Mouse (Mus musculus) right cerebral cortex, postnatal 4 days (tissue): ENCODE measurements around the gene Cep112.

Experiments used
- DNase-seq: peaks from one replicate; pipeline ENCODE4 v3.0.0-alpha.2; 2022

Gene Cep112

GRCm38 (mm10) chr11:108885276-108885896 lies 460.4 kb downstream of the Cep112 start:
- no peak for DNase-seq

GRCm38 (mm10) chr11:108886060-108886459 lies 461.1 kb downstream of the Cep112 start:
- DNase-seq: no peak

DNA sequence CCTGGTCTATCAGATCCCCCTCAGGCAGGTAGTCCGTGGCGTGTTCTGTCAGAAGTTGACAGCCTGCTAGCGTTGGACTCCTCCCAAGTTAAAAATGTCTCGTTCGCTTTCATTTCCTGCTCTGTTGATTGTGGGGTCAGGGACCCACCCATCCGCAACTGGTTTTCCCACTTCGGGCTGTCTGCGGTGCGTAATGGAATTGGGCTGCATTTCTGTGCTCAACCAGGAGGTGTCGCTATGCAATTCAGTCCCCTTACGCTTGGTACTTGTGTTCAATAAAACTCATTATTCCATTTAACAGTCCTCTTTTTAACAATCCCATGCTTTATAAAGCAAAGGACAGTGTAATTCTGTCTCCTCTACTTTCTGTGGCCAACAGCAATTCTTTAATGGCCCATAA lies 464.1 kb downstream of the Cep112 start:
- peak; percentile 25 for DNase-seq

- no peak for DNase-seq
Observed at GRCm38 (mm10) chr11:108890544-108890943, 465.6 kb downstream of the Cep112 start.

DNA sequence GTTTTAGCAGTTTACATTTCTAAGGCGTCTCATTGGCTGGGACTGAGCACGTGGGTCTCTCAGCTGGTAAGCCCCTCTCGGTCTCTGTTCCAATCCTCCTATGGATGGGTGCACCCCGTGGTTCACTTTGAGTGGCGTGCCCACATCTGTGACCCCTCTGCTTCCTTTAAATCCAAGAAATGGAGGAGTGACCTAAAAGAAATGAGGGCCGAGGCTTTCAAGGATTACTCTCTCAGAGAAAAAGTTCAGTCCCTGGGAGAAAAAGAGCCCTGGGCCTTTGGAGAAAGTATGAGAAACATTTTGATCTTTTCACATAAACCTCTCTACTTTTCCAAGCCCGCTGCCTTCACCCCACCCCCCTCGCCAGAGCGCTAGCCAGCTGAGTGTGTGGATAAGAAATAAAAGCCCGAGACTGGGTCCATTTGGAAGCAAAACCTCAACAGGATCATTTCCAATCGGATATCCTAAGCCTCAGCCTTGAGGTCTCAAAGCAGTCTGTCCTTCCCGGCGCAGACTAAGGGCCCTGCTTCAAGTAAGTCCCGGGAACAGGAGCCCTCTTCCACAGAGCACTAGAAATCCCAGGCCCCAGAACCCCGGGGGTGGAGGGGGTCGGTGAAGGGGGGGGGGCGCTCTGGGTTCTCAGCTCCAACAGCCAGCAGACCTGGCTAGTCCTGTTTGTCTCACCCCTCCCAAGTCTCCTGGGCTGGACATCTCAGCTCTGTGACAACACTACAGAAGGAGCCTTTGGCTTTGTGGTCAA lies 466.3 kb downstream of the Cep112 start:
- DNase-seq: no peak

GRCm38 (mm10) chr11:108891871-108892380 lies 466.9 kb downstream of the Cep112 start:
- no peak for DNase-seq

DNA sequence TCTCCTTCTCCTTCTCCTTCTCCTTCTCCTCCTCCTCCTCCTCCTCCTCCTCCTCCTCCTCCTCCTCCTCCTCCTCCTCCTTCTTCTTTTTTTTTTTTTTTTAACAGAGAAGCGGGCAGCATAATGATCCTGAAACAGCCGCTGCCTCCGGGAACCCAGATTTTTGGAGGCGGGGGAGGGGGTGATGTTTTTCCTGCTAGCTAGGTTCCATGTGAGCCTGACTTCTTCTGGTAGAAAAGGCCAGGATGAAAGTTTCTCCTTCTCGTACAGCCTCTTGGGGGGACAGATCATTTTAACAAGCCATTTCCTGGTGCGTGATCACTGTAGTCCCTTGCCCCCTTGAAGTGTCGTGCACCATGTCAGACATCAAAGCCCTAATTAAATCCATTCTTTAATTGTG lies 467.4 kb downstream of the Cep112 start:
- DNase-seq: no peak

DNA sequence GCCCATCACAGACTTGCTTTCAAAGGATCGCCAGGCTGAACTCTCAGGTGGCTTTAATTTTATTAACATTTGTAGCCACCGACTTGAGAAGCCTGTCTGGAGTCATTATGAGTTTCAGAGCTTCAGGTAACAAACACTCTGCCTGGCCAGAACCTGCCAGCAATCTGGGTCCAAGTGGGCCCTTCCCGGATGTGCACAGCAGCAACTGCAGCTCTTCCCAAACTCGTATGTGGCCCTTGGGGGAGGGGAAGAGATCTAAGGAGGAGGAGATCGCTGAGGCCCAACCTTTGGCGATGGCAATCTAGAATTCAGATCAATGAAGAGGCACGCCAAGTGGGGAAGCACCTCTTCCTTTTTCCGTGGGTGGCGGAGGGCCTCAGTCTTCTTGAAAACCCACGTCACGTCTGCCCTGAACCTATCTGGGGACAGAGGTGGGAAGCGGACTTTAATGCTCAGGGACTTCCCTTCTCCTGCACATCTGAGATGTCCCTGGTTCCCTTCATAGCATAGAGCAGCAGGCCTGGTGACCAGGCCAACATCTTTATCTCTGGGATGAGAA lies 468.3 kb downstream of the Cep112 start:
- DNase-seq: no peak

- no peak for DNase-seq
Observed at GRCm38 (mm10) chr11:108893855-108894510, 469.0 kb downstream of the Cep112 start.

DNA sequence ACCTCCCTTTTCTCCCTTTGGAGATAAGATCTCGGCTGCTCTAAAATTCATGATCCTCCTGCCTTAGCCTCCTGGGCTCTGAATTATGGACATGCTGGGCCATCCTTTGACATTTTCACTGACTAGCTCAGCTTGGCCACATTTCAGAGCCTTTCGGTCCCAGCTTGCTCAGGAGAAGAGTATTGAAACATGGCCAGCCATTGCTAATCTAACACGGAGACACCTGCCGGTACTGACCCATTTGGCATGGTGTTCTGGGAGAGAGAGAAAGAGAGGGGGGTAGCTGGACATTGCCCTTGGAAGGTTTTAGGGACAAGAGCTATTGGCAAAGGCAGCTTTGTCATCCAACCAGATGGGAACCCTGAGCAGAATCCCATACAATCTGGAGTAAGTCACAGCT lies 472.0 kb downstream of the Cep112 start:
- DNase-seq: no peak

GRCm38 (mm10) chr11:108898063-108898462 lies 473.1 kb downstream of the Cep112 start:
- no peak for DNase-seq

DNA sequence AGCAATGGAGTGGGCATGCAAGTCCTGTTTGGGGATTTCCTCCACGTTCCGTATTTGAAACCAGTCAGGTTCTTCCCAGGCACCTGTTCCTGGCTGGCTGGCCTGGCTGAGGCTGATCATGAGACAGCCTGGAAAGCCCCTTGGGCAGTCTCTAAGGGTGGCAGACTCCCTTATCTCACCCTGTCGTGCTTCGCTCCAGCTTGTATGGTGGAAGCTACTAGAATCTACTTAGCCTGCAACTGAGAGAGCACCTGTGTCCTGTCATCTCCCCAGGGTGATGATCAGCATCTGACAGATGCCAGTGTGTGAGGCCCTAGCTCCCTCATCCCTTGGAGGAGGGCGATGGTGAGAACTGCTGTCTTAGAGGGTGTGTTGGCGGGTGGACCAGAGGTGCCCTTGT lies 473.5 kb downstream of the Cep112 start:
- DNase-seq: no peak

- peak; percentile 43 for DNase-seq
Observed at GRCm38 (mm10) chr11:108900718-108901488, 475.9 kb downstream of the Cep112 start.

DNA sequence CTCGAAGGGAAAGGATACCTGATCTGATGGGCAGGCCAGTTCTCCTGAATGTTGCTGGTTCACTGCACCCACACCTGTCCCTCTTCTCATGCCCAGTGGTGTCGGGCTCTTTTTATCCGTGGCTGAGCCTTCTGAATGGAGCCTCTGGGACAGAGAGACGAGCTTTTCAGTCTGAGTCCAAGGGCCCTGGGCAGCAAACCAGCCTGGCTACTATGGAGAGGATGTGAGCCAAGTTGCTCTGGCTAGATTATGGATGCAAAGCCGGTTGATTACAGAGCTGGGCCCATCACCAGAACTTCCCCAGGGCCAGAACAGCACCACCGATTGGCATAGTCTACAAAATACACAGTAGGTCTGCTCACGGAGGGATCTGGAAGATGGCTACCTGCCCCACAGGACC lies 476.7 kb downstream of the Cep112 start:
- peak; percentile 33 for DNase-seq

DNA sequence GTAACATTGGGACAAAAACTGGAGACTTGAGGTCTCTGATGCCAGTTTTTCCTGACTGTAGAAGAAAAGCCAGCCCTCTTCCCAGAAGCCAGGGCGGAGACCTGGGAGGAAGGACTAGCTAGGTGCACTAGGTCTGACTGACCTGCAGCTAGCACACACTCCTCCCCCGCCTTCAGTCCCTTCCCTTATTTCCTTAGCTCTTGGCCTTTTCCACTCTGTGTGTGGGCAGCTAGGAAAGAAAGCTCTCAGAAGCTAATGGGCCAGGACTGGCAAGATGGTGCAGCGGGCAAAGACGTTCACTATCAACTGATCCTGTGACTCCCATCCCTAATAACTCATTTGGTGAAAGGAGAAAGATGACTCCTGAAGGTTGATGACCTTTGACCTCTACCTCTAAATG lies 477.3 kb downstream of the Cep112 start:
- DNase-seq: no peak

GRCm38 (mm10) chr11:108906590-108907254 lies 481.7 kb downstream of the Cep112 start:
- DNase-seq: no peak

DNA sequence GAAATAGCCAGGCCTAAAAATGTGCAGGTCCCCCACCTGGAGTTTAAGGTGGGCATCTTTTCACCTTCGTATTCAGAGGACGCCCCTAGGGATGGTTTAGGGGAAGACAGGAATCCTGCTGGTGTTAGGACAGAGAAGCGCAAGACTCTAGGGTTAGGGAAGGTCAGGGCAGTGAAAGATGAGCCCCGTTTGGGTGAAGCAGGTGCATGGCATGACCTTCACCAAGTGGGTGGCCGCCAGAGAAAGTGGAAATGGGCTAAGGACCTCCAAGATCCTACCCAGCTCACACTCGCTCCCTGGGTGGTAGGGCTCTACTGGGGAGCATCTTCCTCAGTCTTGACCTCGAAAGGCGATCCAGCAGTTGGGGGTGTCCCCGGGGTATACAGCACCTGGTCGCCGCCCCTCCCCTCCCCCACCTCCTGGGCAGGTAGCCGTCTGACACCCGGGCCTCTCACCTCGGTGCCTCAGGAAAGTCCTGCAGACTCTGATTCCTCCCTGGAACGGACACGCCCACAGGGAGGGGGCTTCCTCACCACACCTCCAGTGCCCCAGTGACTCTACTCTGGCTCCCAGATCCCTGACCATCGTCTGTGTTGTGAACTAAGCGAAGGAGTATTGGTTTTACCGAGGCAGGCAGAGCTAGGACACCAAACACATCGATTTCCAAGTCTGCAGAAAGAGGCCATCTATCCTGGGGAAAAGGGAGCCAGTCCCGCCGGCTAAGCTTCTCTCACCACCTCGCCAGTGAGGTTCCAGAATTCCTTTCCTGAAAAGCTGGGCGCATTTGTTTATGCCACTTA lies 484.6 kb downstream of the Cep112 start:
- DNase-seq: no peak
